Mouse (Mus musculus): ENCODE data around the gene Bloc1s6. TPM values are rescaled to one million over a fixed set of nuclear protein-coding genes. Genes with fewer than 3 reads are reported as not detected.

The Bloc1s6 gene
- total and polyA plus RNA-seq, 3 experiments, result 15.3 to 23.9 (median 21.7) TPM

DNA sequence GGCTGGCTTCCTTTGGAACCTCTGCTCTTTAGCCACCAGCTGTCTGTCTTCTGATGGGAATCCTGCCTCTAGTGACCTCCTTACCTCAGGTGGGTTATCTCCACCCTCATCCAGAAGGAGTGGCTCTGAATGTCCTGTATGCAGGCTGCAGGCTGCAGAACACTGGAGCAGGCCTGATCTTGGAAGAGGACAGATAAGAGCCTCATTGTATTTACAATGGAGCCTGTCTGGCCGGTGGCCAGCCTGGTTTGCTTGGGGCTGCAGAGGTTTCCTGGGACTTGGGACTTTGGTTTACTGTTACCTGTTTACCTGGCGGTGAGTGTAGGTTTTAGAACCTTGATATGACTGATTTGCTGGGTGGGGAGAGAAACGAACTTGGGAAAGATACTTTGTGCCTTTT lies 30.2 kb upstream of the Bloc1s6 start:
- Histone ChIP-seq H3K27me3 (ENCODE audit: insufficient read depth, low read length) (no peaks in the 10 kb centered on the region), H3K36me3 (replicated peaks) (no peaks in the 10 kb centered on the region), H3K4me3 (ENCODE audit: low read depth, low read length) (no peak overlapping the region), H3K9me3 (replicated peaks) (no peaks in the 10 kb centered on the region), H3K4me1 (ENCODE audit: insufficient read depth, low read depth, low read length) (no peaks in the 10 kb centered on the region)
- ATAC-seq (ENCODE audit: extremely low read depth, insufficient number of reproducible peaks, low FRiP score, poor library complexity, severe bottlenecking) (no peak), DNase-seq (ENCODE audit: low spot score) (no peak)
- TF ChIP-seq TAL1 (conservative IDR thresholded peaks at IDR 0.05; ENCODE audit: low read depth, low read length) (no peak), GATA2 (IDR thresholded peaks at IDR 0.05; ENCODE audit: borderline replicate concordance, low read depth, low read length) (no peak), POLR2AphosphoS5 (IDR thresholded peaks at IDR 0.05; ENCODE audit: insufficient replicate concordance, low read depth, low read length) (no peak), GATA1 (IDR thresholded peaks at IDR 0.05; ENCODE audit: borderline replicate concordance, low read length) (no peak), CTCF (IDR thresholded peaks at IDR 0.05; ENCODE audit: low read depth, low read length) (no peak)

DNA sequence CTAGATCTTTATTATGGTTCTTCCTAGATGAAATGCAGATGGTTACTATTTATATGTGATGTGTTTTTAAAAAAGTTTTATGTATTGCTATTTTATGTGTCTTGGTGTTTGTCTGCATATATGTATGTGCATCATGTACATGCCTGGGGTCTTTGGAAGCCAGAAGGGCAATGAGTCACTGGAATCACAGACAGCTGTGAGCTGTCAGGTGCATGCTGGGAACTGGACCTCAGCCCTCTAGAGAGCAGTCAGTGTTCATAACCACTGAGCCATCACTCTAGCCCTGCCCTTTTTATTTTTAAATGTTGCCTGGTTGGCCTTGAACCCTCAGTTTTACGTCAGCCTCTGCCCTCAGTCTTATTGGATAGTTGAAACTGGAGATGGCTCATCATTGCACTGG lies 29.1 kb upstream of the Bloc1s6 start:
- H3K36me3 ChIP-seq (replicated peaks), result no peaks in the 10 kb centered on the region
- no peaks in the 10 kb centered on the region for H3K9me3 ChIP-seq (replicated peaks)
- no peaks in the 10 kb centered on the region for H3K27me3 ChIP-seq (ENCODE audit: insufficient read depth, low read length)
- TF ChIP-seq GATA2 (IDR thresholded peaks at IDR 0.05; ENCODE audit: borderline replicate concordance, low read depth, low read length) (no peak), GATA1 (IDR thresholded peaks at IDR 0.05; ENCODE audit: borderline replicate concordance, low read length) (no peak), TAL1 (conservative IDR thresholded peaks at IDR 0.05; ENCODE audit: low read depth, low read length) (no peak), POLR2AphosphoS5 (IDR thresholded peaks at IDR 0.05; ENCODE audit: insufficient replicate concordance, low read depth, low read length) (no peak), CTCF (IDR thresholded peaks at IDR 0.05; ENCODE audit: low read depth, low read length) (no peak)
- DNase-seq (ENCODE audit: low spot score), result no peak
- no peak for ATAC-seq (ENCODE audit: extremely low read depth, insufficient number of reproducible peaks, low FRiP score, poor library complexity, severe bottlenecking)
- H3K4me3 ChIP-seq (ENCODE audit: low read depth, low read length), result no peak overlapping the region
- H3K4me1 ChIP-seq (ENCODE audit: insufficient read depth, low read depth, low read length), result no peaks in the 10 kb centered on the region

- H3K4me3 ChIP-seq (ENCODE audit: low read depth, low read length), result no peak overlapping the region
- DNase-seq (ENCODE audit: low spot score), result no peak
- no peaks in the 10 kb centered on the region for H3K9me3 ChIP-seq (replicated peaks)
- H3K27me3 ChIP-seq (ENCODE audit: insufficient read depth, low read length), result no peaks in the 10 kb centered on the region
- TF ChIP-seq GATA1 (IDR thresholded peaks at IDR 0.05; ENCODE audit: borderline replicate concordance, low read length) (no peak), CTCF (IDR thresholded peaks at IDR 0.05; ENCODE audit: low read depth, low read length) (no peak), POLR2AphosphoS5 (IDR thresholded peaks at IDR 0.05; ENCODE audit: insufficient replicate concordance, low read depth, low read length) (no peak), TAL1 (conservative IDR thresholded peaks at IDR 0.05; ENCODE audit: low read depth, low read length) (no peak), GATA2 (IDR thresholded peaks at IDR 0.05; ENCODE audit: borderline replicate concordance, low read depth, low read length) (no peak)
- ATAC-seq (ENCODE audit: extremely low read depth, insufficient number of reproducible peaks, low FRiP score, poor library complexity, severe bottlenecking), result no peak
- 0 out of 2 replicates have a peak, but pooled peaks cover 2% of the 10 kb centered on the region for H3K4me1 ChIP-seq (ENCODE audit: insufficient read depth, low read depth, low read length)
- H3K36me3 ChIP-seq (replicated peaks), result no peaks in the 10 kb centered on the region
Measured at GRCm38 (mm10) chr2:122711911-122712310, 26.4 kb upstream of the Bloc1s6 start.

DNA sequence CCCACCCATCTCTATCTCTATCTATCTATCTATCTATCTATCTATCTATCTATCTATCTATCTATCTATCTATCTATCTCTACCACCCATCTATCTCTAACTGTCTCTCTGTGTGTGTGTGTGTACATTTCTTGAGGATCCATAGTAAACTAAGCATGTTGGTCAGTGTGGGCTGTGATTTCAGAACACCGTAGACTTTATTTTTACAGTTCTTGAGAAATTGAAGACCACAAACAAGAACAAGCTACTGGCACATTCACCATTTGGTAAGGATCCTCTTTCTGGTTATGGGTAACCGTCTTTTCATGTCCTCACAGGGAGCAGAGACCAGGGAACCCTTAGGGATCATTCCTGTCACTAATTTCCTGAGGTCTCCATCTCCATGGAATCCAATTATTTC lies 25.5 kb upstream of the Bloc1s6 start:
- no peak for ATAC-seq (ENCODE audit: extremely low read depth, insufficient number of reproducible peaks, low FRiP score, poor library complexity, severe bottlenecking)
- no peaks in the 10 kb centered on the region for H3K36me3 ChIP-seq (replicated peaks)
- H3K4me3 ChIP-seq (ENCODE audit: low read depth, low read length), result no peak overlapping the region
- TF ChIP-seq POLR2AphosphoS5 (IDR thresholded peaks at IDR 0.05; ENCODE audit: insufficient replicate concordance, low read depth, low read length) (no peak), TAL1 (conservative IDR thresholded peaks at IDR 0.05; ENCODE audit: low read depth, low read length) (no peak), GATA2 (IDR thresholded peaks at IDR 0.05; ENCODE audit: borderline replicate concordance, low read depth, low read length) (no peak), CTCF (IDR thresholded peaks at IDR 0.05; ENCODE audit: low read depth, low read length) (no peak), GATA1 (IDR thresholded peaks at IDR 0.05; ENCODE audit: borderline replicate concordance, low read length) (no peak)
- H3K27me3 ChIP-seq (ENCODE audit: insufficient read depth, low read length), result no peaks in the 10 kb centered on the region
- no peak for DNase-seq (ENCODE audit: low spot score)
- H3K4me1 ChIP-seq (ENCODE audit: insufficient read depth, low read depth, low read length), result 0 out of 2 replicates have a peak, but pooled peaks cover 2% of the 10 kb centered on the region
- H3K9me3 ChIP-seq (replicated peaks), result no peaks in the 10 kb centered on the region

- Histone ChIP-seq H3K4me3 (ENCODE audit: low read depth, low read length) (no peak overlapping the region), H3K27me3 (ENCODE audit: insufficient read depth, low read length) (no peaks in the 10 kb centered on the region), H3K36me3 (replicated peaks) (no peaks in the 10 kb centered on the region), H3K9me3 (replicated peaks) (no peaks in the 10 kb centered on the region), H3K4me1 (ENCODE audit: insufficient read depth, low read depth, low read length) (0 out of 2 replicates have a peak, but pooled peaks cover 2% of the 10 kb centered on the region)
- ATAC-seq (ENCODE audit: extremely low read depth, insufficient number of reproducible peaks, low FRiP score, poor library complexity, severe bottlenecking), result no peak
- no peak for DNase-seq (ENCODE audit: low spot score)
- TF ChIP-seq GATA2 (IDR thresholded peaks at IDR 0.05; ENCODE audit: borderline replicate concordance, low read depth, low read length) (no peak), POLR2AphosphoS5 (IDR thresholded peaks at IDR 0.05; ENCODE audit: insufficient replicate concordance, low read depth, low read length) (no peak), GATA1 (IDR thresholded peaks at IDR 0.05; ENCODE audit: borderline replicate concordance, low read length) (no peak), CTCF (IDR thresholded peaks at IDR 0.05; ENCODE audit: low read depth, low read length) (no peak), TAL1 (conservative IDR thresholded peaks at IDR 0.05; ENCODE audit: low read depth, low read length) (no peak)
Measured at GRCm38 (mm10) chr2:122715148-122715692, 23.1 kb upstream of the Bloc1s6 start.

DNA sequence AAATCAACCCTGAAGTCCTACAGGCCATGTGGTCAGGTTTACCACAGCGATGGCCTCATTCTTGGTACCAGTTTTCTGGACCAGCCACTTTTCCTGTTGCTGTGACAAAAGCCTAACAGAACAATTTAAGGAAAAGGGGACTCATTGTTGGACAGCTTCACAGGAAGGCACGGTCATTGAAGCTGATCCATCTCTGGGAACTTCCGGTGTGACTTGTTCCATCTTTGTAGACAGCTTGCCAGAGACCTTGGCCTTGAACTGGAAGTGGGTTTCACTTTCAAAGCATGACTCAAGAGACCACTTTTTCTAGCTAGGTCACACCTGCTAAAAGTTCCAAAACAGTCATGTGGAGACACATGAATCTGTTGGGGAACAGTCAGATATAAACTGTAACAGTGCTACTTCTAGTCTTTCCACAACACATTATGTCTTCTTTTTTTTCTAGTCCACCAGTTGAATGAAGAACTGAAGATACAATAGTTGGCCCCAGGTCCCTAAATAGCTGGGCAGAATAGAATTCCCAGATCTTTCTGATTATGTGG lies 21.9 kb upstream of the Bloc1s6 start:
- H3K27me3 ChIP-seq (ENCODE audit: insufficient read depth, low read length), result no peaks in the 10 kb centered on the region
- no peak for TF ChIP-seq CTCF (IDR thresholded peaks at IDR 0.05; ENCODE audit: low read depth, low read length)
- no peak for TF ChIP-seq TAL1 (conservative IDR thresholded peaks at IDR 0.05; ENCODE audit: low read depth, low read length)
- TF ChIP-seq POLR2AphosphoS5 (IDR thresholded peaks at IDR 0.05; ENCODE audit: insufficient replicate concordance, low read depth, low read length), result no peak
- TF ChIP-seq GATA1 (IDR thresholded peaks at IDR 0.05; ENCODE audit: borderline replicate concordance, low read length), result no peak
- TF ChIP-seq GATA2 (IDR thresholded peaks at IDR 0.05; ENCODE audit: borderline replicate concordance, low read depth, low read length), result no peak
- H3K4me3 ChIP-seq (ENCODE audit: low read depth, low read length), result no peak overlapping the region
- H3K4me1 ChIP-seq (ENCODE audit: insufficient read depth, low read depth, low read length), result 0 out of 2 replicates have a peak, but pooled peaks cover 2% of the 10 kb centered on the region
- ATAC-seq (ENCODE audit: extremely low read depth, insufficient number of reproducible peaks, low FRiP score, poor library complexity, severe bottlenecking), result no peak
- H3K36me3 ChIP-seq (replicated peaks), result no peaks in the 10 kb centered on the region
- H3K9me3 ChIP-seq (replicated peaks), result no peaks in the 10 kb centered on the region
- no peak for DNase-seq (ENCODE audit: low spot score)

Data from G1E (cell line).